11 mouse cellular contexts compared by ENCODE assay signal in the genomic region with DNA sequence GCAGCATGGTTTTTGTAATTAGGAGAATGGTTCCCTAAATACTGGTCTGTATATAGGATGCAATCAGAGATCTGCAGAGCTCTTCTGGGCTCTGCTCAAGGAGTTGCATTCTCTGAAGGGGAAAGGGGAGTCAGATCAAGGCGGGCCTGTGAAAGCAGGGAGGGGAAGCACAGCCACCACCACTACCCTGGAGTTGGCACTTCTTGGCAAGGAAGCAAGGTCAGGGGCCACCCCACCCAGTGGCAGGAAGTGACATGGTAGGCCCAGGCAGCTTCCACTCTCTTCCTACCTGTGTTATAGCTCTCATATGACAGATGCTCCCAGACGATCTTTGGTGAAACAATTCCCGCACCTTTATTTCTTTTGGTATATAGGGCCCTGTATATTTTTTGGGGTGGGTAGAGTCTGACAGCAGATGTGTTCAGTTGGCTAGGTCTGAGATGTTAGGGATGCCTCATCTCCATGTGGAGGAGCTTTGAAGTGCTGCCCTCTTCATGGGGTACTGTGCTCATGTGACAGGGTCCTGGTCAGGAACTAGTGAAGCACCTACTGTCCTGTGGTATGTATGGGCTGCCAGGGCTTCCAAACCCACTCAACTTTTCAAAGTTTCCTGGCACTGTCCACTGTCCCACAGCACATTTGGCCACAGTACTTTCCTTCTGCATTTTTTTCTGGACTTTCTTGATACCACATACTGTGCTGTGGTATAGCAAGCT.
DNase-seq lines count a peak whose midpoint lies in the region; ATAC-seq lines count a peak whose summit lies in the region.
"Had no signal": no experiment of that assay in that cellular context is flagged by ENCODE, and none has a peak within 500 bp of the region (broad histone marks: within the 10 kb centered on the region; RNA-seq: fewer than 3 reads in every experiment).

No protein-coding gene starts in this region.

- ATAC-seq in heart, embryonic 14.5 days (ENCODE audit: insufficient number of reproducible peaks, insufficient read depth, low FRiP score, low read depth), result 0 out of 2 replicates have a peak, but pooled peaks have one; percentile 39
- ATAC-seq in heart, embryonic 12.5 days (ENCODE audit: insufficient number of reproducible peaks, low FRiP score), result no peak
- peak; percentile 27; the same call in 1 of the 2 replicates for ATAC-seq in midbrain, embryonic 13.5 days
- ATAC-seq in midbrain, embryonic 14.5 days (ENCODE audit: low FRiP score, low TSS enrichment), result no peak
- ATAC-seq in hematopoietic stem cell, adult 5-6 weeks (replicated peaks in 1 of 2; ENCODE audit: insufficient read depth in 1 of 2, low FRiP score in 2 of 2, low TSS enrichment in 1 of 2, low read depth in 1 of 2, poor library complexity in 2 of 2, severe bottlenecking in 2 of 2), result peak; percentile 56 to 71

- 79% methylated on average over 3 of the region's 3 CpGs for WGBS in heart, embryonic 14.5 days
- 73% methylated on average over 3 of the region's 3 CpGs for WGBS in heart, embryonic 12.5 days
- 89% methylated on average over 3 of the region's 3 CpGs for WGBS in midbrain, embryonic 13.5 days
- 87% methylated on average over 3 of the region's 3 CpGs for WGBS in midbrain, embryonic 14.5 days

- no peak overlapping the region for H3K4me3 ChIP-seq in heart, embryonic 14.5 days (ENCODE audit: control insufficient read depth in 1 of 2, insufficient read depth in 1 of 2, low read depth in 1 of 2, low read length in 2 of 2)
- H3K4me3 ChIP-seq in heart, embryonic 12.5 days, result no peak overlapping the region
- no peak overlapping the region for H3K4me3 ChIP-seq in midbrain, embryonic 13.5 days (replicated peaks)
- H3K4me3 ChIP-seq in midbrain, embryonic 14.5 days (replicated peaks; ENCODE audit: low read depth, low read length), result no peak overlapping the region

- DNase-seq in midbrain, embryonic 14.5 days, result no peak
- peak; percentile 50 for DNase-seq in lung, postnatal 36 days
- DNase-seq in left cerebral cortex, adult 18-20 months (ENCODE audit: low spot score in 2 of 2), result no peak
- DNase-seq in gastrocnemius, adult 18-20 months (ENCODE audit: low spot score), result no peak
- DNase-seq: cerebellum, adult 9-11 months; gastrocnemius, postnatal 25 days; spleen, adult 18-20 months had no signal

- no peak overlapping the region for H3K9ac ChIP-seq in heart, embryonic 14.5 days (ENCODE audit: low read length)
- no peak overlapping the region for H3K9ac ChIP-seq in heart, embryonic 12.5 days
- H3K9ac ChIP-seq in midbrain, embryonic 13.5 days (replicated peaks), result no peak overlapping the region
- no peak overlapping the region for H3K9ac ChIP-seq in midbrain, embryonic 14.5 days (replicated peaks; ENCODE audit: low read length)

- no peak overlapping the region for H3K4me2 ChIP-seq in heart, embryonic 14.5 days (ENCODE audit: low read length)
- no peak overlapping the region for H3K4me2 ChIP-seq in heart, embryonic 12.5 days
- H3K4me2 ChIP-seq in midbrain, embryonic 13.5 days (replicated peaks), result no peak overlapping the region
- no peak overlapping the region for H3K4me2 ChIP-seq in midbrain, embryonic 14.5 days (ENCODE audit: low read length)

- H3K36me3 ChIP-seq in heart, embryonic 14.5 days (ENCODE audit: control insufficient read depth, insufficient read depth, low read length), result 0 out of 2 replicates have a peak, but pooled peaks cover 2% of the 10 kb centered on the region
- 0 out of 2 replicates have a peak, but pooled peaks cover 4% of the 10 kb centered on the region for H3K36me3 ChIP-seq in heart, embryonic 12.5 days
- no peaks in the 10 kb centered on the region for H3K36me3 ChIP-seq in midbrain, embryonic 13.5 days
- no peaks in the 10 kb centered on the region for H3K36me3 ChIP-seq in midbrain, embryonic 14.5 days (ENCODE audit: control insufficient read depth, insufficient read depth, low read length)

- H3K9me3 ChIP-seq in heart, embryonic 14.5 days (ENCODE audit: control insufficient read depth, low read length), result no peaks in the 10 kb centered on the region
- no peaks in the 10 kb centered on the region for H3K9me3 ChIP-seq in heart, embryonic 12.5 days (replicated peaks)
- H3K9me3 ChIP-seq in midbrain, embryonic 13.5 days, result no peaks in the 10 kb centered on the region
- H3K9me3 ChIP-seq in midbrain, embryonic 14.5 days (ENCODE audit: control insufficient read depth, low read length), result no peaks in the 10 kb centered on the region

- no peak overlapping the region for H3K27ac ChIP-seq in heart, embryonic 14.5 days (replicated peaks in 1 of 2; ENCODE audit: control insufficient read depth in 1 of 2, insufficient read depth in 1 of 2, low read depth in 2 of 2, low read length in 2 of 2)
- no peak overlapping the region; the same call in 1 of the 2 replicates for H3K27ac ChIP-seq in heart, embryonic 12.5 days (ENCODE audit: poor library complexity, severe bottlenecking)
- peak overlapping the region; percentile 51 for H3K27ac ChIP-seq in midbrain, embryonic 13.5 days
- no peak overlapping the region; the same call in 1 of the 2 replicates for H3K27ac ChIP-seq in midbrain, embryonic 14.5 days (replicated peaks; ENCODE audit: low read depth, low read length)

- no peaks in the 10 kb centered on the region for H3K4me1 ChIP-seq in heart, embryonic 14.5 days (ENCODE audit: control insufficient read depth in 2 of 2, insufficient read depth in 2 of 2, low read length in 2 of 2)
- H3K4me1 ChIP-seq in heart, embryonic 12.5 days (replicated peaks), result peaks cover 9% of the 10 kb centered on the region; the same call in 1 of the 2 replicates
- peaks cover 37% of the 10 kb centered on the region for H3K4me1 ChIP-seq in midbrain, embryonic 13.5 days (replicated peaks)
- H3K4me1 ChIP-seq in midbrain, embryonic 14.5 days (ENCODE audit: control insufficient read depth, insufficient read depth, low read length), result peaks cover 15% of the 10 kb centered on the region

- no peaks in the 10 kb centered on the region for H3K27me3 ChIP-seq in heart, embryonic 14.5 days (ENCODE audit: control insufficient read depth, insufficient read depth, low read length)
- no peaks in the 10 kb centered on the region for H3K27me3 ChIP-seq in heart, embryonic 12.5 days (replicated peaks)
- H3K27me3 ChIP-seq in midbrain, embryonic 13.5 days, result no peaks in the 10 kb centered on the region
- H3K27me3 ChIP-seq in midbrain, embryonic 14.5 days (ENCODE audit: control insufficient read depth, insufficient read depth, low read length), result no peaks in the 10 kb centered on the region

Comparison
In these comparisons a context has a peak if more than half of its experiments do, and no peak if none do; other contexts are left out.
1. ATAC-seq: peak in heart, embryonic 14.5 days (single experiment), midbrain, embryonic 13.5 days (single experiment) and hematopoietic stem cell, adult 5-6 weeks (2 of 2); none in heart, embryonic 12.5 days (single experiment) and midbrain, embryonic 14.5 days (single experiment).